Mouse (Mus musculus) frontal cortex, adult (tissue): ENCODE measurements at regions not wholly inside any gene's neighbourhood (a gene's known extent, or its start where the extent isn't known, plus 50 kb on each side); places are given as distances from the start of the nearest gene placed in this dataset.
A peak's percentile ranks its signal among the peaks of the same experiment; 100 is the strongest.

ENCODE experiments used
- ATAC-seq: cut with Nextera tagmentation; 2 replicates; pipeline ENCODE4 v1.9.2; 2017; ENCODE audit warnings: mild to moderate bottlenecking, moderate library complexity, mixed read lengths; ENCODE audit not compliant: low TSS enrichment

GRCm38 (mm10) chr19:56039091-56040004 is 247.6 kb upstream of the Habp2 start:
- no peak for ATAC-seq

GRCm38 (mm10) chr19:56041930-56042329 is 245.0 kb upstream of the Habp2 start:
- ATAC-seq: no peak

GRCm38 (mm10) chr19:56046784-56047390 is 240.1 kb upstream of the Habp2 start:
- no peak for ATAC-seq

GRCm38 (mm10) chr19:56054186-56054585 is 232.8 kb upstream of the Habp2 start:
- no peak for ATAC-seq

GRCm38 (mm10) chr19:56056397-56056796 is 230.5 kb upstream of the Habp2 start:
- ATAC-seq: no peak

GRCm38 (mm10) chr19:56061882-56062540 is 224.9 kb upstream of the Habp2 start:
- no peak; the same call in 1 of the 2 replicates for ATAC-seq

- no peak for ATAC-seq
Observed at GRCm38 (mm10) chr19:56063099-56063498, 223.8 kb upstream of the Habp2 start.

- no peak for ATAC-seq
Observed at GRCm38 (mm10) chr19:56065730-56066129, 221.2 kb upstream of the Habp2 start.

GRCm38 (mm10) chr19:56068165-56068564 is 218.8 kb upstream of the Habp2 start:
- ATAC-seq: no peak

GRCm38 (mm10) chr19:56068854-56069253 is 218.1 kb upstream of the Habp2 start:
- ATAC-seq: no peak

- ATAC-seq: no peak
Observed at GRCm38 (mm10) chr19:56069266-56069665, 217.7 kb upstream of the Habp2 start.

GRCm38 (mm10) chr19:56071340-56071739 is 215.6 kb upstream of the Habp2 start:
- no peak for ATAC-seq

- ATAC-seq: peak; percentile 57
Observed at GRCm38 (mm10) chr19:56076128-56076527, 210.8 kb upstream of the Habp2 start.

- no peak for ATAC-seq
Observed at GRCm38 (mm10) chr19:56077491-56077890, 209.4 kb upstream of the Habp2 start.

GRCm38 (mm10) chr19:56086413-56087083 is 200.4 kb upstream of the Habp2 start:
- no peak for ATAC-seq

- no peak for ATAC-seq
Observed at GRCm38 (mm10) chr19:56087127-56087526, 199.8 kb upstream of the Habp2 start.

- ATAC-seq: no peak
Observed at GRCm38 (mm10) chr19:56089795-56090375, 197.1 kb upstream of the Habp2 start.

- no peak for ATAC-seq
Observed at GRCm38 (mm10) chr19:56091581-56091980, 195.4 kb upstream of the Habp2 start.

- ATAC-seq: no peak
Observed at GRCm38 (mm10) chr19:56095873-56096272, 191.1 kb upstream of the Habp2 start.

GRCm38 (mm10) chr19:56099725-56100124 is 187.2 kb upstream of the Habp2 start:
- no peak for ATAC-seq

- no peak for ATAC-seq
Observed at GRCm38 (mm10) chr19:56100131-56100872, 186.6 kb upstream of the Habp2 start.
